ENCODE assay signal across 28 mouse cellular contexts in genomic region chr4:43980236-43980635, GRCm38 (mm10). TPM values are rescaled to one million over a fixed set of nuclear protein-coding genes. Genes with fewer than 3 reads are reported as not detected.
DNase-seq lines count a peak whose midpoint lies in the region; ATAC-seq lines count a peak whose summit lies in the region.
"Had no signal": no experiment of that assay in that cellular context is flagged by ENCODE, and none has a peak within 500 bp of the region (broad histone marks: within the 10 kb centered on the region; RNA-seq: fewer than 3 reads in every experiment).

No protein-coding gene starts in this region.

- H3K4me2 ChIP-seq in embryonic facial prominence, embryonic 13.5 days = no peak overlapping the region
- H3K4me2 ChIP-seq in liver, embryonic 11.5 days = no peak overlapping the region
- no peak overlapping the region for H3K4me2 ChIP-seq in limb, embryonic 15.5 days
- H3K4me2 ChIP-seq: hindbrain, embryonic 15.5 days; liver, embryonic 13.5 days; stomach, embryonic 15.5 days had no signal

- no peaks in the 10 kb centered on the region for H3K27me3 ChIP-seq in embryonic facial prominence, embryonic 13.5 days
- H3K27me3 ChIP-seq in embryonic facial prominence, embryonic 10.5 days (replicated peaks; ENCODE audit: low read depth, poor library complexity, severe bottlenecking) = peaks cover 12% of the 10 kb centered on the region; the same call in 1 of the 2 replicates
- H3K27me3 ChIP-seq in liver, embryonic 11.5 days (replicated peaks; ENCODE audit: control insufficient read depth, insufficient read depth, low read length) = no peaks in the 10 kb centered on the region
- no peaks in the 10 kb centered on the region for H3K27me3 ChIP-seq in limb, embryonic 15.5 days
- H3K27me3 ChIP-seq: CH12.LX; hindbrain, embryonic 15.5 days; liver, embryonic 13.5 days; stomach, embryonic 15.5 days had no signal

- no peaks in the 10 kb centered on the region for H3K36me3 ChIP-seq in embryonic facial prominence, embryonic 13.5 days
- peaks cover 5% of the 10 kb centered on the region; the same call in 1 of the 2 replicates for H3K36me3 ChIP-seq in embryonic facial prominence, embryonic 10.5 days (replicated peaks)
- peaks cover 3% of the 10 kb centered on the region; the same call in 1 of the 2 replicates for H3K36me3 ChIP-seq in liver, embryonic 11.5 days (ENCODE audit: control insufficient read depth, insufficient read depth, low read length)
- peaks cover 8% of the 10 kb centered on the region for H3K36me3 ChIP-seq in limb, embryonic 15.5 days
- H3K36me3 ChIP-seq: hindbrain, embryonic 10.5 days; hindbrain, embryonic 15.5 days; stomach, embryonic 15.5 days had no signal

- H3K9me3 ChIP-seq in embryonic facial prominence, embryonic 13.5 days = no peaks in the 10 kb centered on the region
- H3K9me3 ChIP-seq in embryonic facial prominence, embryonic 10.5 days = no peaks in the 10 kb centered on the region
- H3K9me3 ChIP-seq in liver, embryonic 11.5 days (ENCODE audit: control insufficient read depth, low read length) = no peaks in the 10 kb centered on the region
- H3K9me3 ChIP-seq in limb, embryonic 15.5 days = no peaks in the 10 kb centered on the region
- H3K9me3 ChIP-seq: hindbrain, embryonic 10.5 days; hindbrain, embryonic 15.5 days; liver, embryonic 13.5 days; stomach, embryonic 15.5 days had no signal

- no peak overlapping the region for H3K9ac ChIP-seq in embryonic facial prominence, embryonic 13.5 days
- H3K9ac ChIP-seq in liver, embryonic 11.5 days (ENCODE audit: low read depth, low read length) = no peak overlapping the region
- H3K9ac ChIP-seq in limb, embryonic 15.5 days = no peak overlapping the region
- H3K9ac ChIP-seq: hindbrain, embryonic 15.5 days; liver, embryonic 13.5 days; stomach, embryonic 15.5 days had no signal

- no peak for DNase-seq in embryonic facial prominence, embryonic 10.5 days (ENCODE audit: low spot score)
- peak; percentile 4 for DNase-seq in gastrocnemius, postnatal 10 days
- no peak for DNase-seq in gastrocnemius, postnatal 25 days
- DNase-seq in liver = peak; percentile 1
- DNase-seq in liver, embryonic 11.5 days (ENCODE audit: low spot score) = no peak
- no peak for DNase-seq in neural tube, embryonic 10.5 days (ENCODE audit: extremely low spot score, low spot score)
- DNase-seq: liver, embryonic 13.5 days had no signal

- ATAC-seq in embryonic facial prominence, embryonic 13.5 days (ENCODE audit: insufficient number of reproducible peaks, insufficient read depth, low FRiP score, low TSS enrichment, low read depth) = no peak
- no peak for ATAC-seq in liver, embryonic 11.5 days (replicated peaks; ENCODE audit: low FRiP score)
- no peak for ATAC-seq in limb, embryonic 15.5 days (ENCODE audit: insufficient number of reproducible peaks, low FRiP score, low TSS enrichment, low read depth)
- ATAC-seq: activated CD4-positive, CD25-positive, alpha-beta regulatory T cell, adult 4 months; inflammation-experienced regulatory T-cells, adult 6 months had no signal

- 83% methylated on average over 4 of the region's 4 CpGs for WGBS in embryonic facial prominence, embryonic 13.5 days
- WGBS in embryonic facial prominence, embryonic 10.5 days = 85% methylated on average over 4 of the region's 4 CpGs
- 77% methylated on average over 4 of the region's 4 CpGs for WGBS in liver, embryonic 11.5 days
- 70% methylated on average over 4 of the region's 4 CpGs for WGBS in limb, embryonic 15.5 days

- peak overlapping the region; percentile 57; the same call in 1 of the 2 replicates for H3K27ac ChIP-seq in embryonic facial prominence, embryonic 13.5 days
- H3K27ac ChIP-seq in embryonic facial prominence, embryonic 10.5 days (replicated peaks) = no peak overlapping the region
- no peak overlapping the region for H3K27ac ChIP-seq in liver, embryonic 11.5 days (ENCODE audit: low read depth, low read length)
- peak overlapping the region; percentile 82; the same call in 1 of the 2 replicates for H3K27ac ChIP-seq in limb, embryonic 15.5 days
- H3K27ac ChIP-seq: hindbrain, embryonic 10.5 days; liver, embryonic 13.5 days; stomach, embryonic 15.5 days had no signal

- H3K4me1 ChIP-seq in embryonic facial prominence, embryonic 13.5 days = peaks cover 32% of the 10 kb centered on the region
- peaks cover 31% of the 10 kb centered on the region for H3K4me1 ChIP-seq in embryonic facial prominence, embryonic 10.5 days
- peaks cover 12% of the 10 kb centered on the region for H3K4me1 ChIP-seq in liver, embryonic 11.5 days (replicated peaks; ENCODE audit: control insufficient read depth, insufficient read depth, low read length)
- peaks cover 32% of the 10 kb centered on the region for H3K4me1 ChIP-seq in limb, embryonic 15.5 days

- H3K4me3 ChIP-seq in embryonic facial prominence, embryonic 13.5 days = no peak overlapping the region
- H3K4me3 ChIP-seq in embryonic facial prominence, embryonic 10.5 days = no peak overlapping the region
- H3K4me3 ChIP-seq in liver, embryonic 11.5 days (ENCODE audit: low read depth, low read length) = no peak overlapping the region
- H3K4me3 ChIP-seq in limb, embryonic 15.5 days = no peak overlapping the region
- H3K4me3 ChIP-seq: hindbrain, embryonic 10.5 days; hindbrain, embryonic 15.5 days; liver, embryonic 13.5 days; stomach, embryonic 15.5 days had no signal

RNA-seq across cellular contexts. Expression of gene Ccin, which starts 3.0 kb away (rescaled TPM):
- not detected in 2 replicates for polyA plus RNA-seq in embryonic facial prominence, embryonic 13.5 days (2015; fragmentation: Nextera tagmentation; extraction: Ambion mirVana)
- polyA plus RNA-seq in embryonic facial prominence, embryonic 10.5 days (2016; fragmentation: Nextera tagmentation; extraction: Ambion mirVana) = not detected in 2 replicates
- total RNA-seq in gastrocnemius, postnatal 10 days (2021) = under 1 TPM in 1 of 2 experiments, not detected in 1; 0.14 TPM
- total RNA-seq in gastrocnemius, postnatal 25 days (2021) = not detected
- polyA plus RNA-seq in liver, embryonic 11.5 days (2014; fragmentation: Nextera tagmentation; extraction: Ambion mirVana) = not detected in 2 replicates
- not detected in 2 replicates for polyA plus RNA-seq in limb, embryonic 15.5 days (2015; fragmentation: Nextera tagmentation; extraction: Ambion mirVana)
- total RNA-seq: adrenal gland, adult 2 months; adrenal gland, postnatal 36 days; CH12.LX; common myeloid progenitor, adult 5-6 weeks; gastrocnemius, adult 8-10 months; heart, adult 18-20 months; heart, postnatal 14 days; layer of hippocampus, adult 8-10 months; layer of hippocampus, postnatal 25 days; monocyte, adult 5-6 weeks had no signal
- polyA plus RNA-seq: adrenal gland, adult 2 months; heart, embryonic 14.5 days; hindbrain, embryonic 10.5 days; hindbrain, embryonic 15.5 days; inflammation-experienced regulatory T-cells, adult 6 months; kidney, postnatal 0 days; liver, embryonic 13.5 days; midbrain, embryonic 14.5 days; neural tube, embryonic 11.5 days; stomach, embryonic 15.5 days had no signal

RNA-seq across cellular contexts. Expression of gene Glipr2, which starts 23.0 kb away (rescaled TPM):
- polyA plus RNA-seq in embryonic facial prominence, embryonic 13.5 days (2015; fragmentation: Nextera tagmentation; extraction: Ambion mirVana) = 63.0 and 71.6 TPM in 2 replicates
- 55.8 and 75.8 TPM in 2 replicates for polyA plus RNA-seq in embryonic facial prominence, embryonic 10.5 days (2016; fragmentation: Nextera tagmentation; extraction: Ambion mirVana)
- 10 to 100 TPM; 13.1 to 18.0 TPM for total RNA-seq in gastrocnemius, postnatal 10 days (2021)
- total RNA-seq in gastrocnemius, postnatal 25 days (2021) = 1 to 10 TPM; 2.8 to 4.9 TPM
- polyA plus RNA-seq in liver, embryonic 11.5 days (2014; fragmentation: Nextera tagmentation; extraction: Ambion mirVana) = 71.4 and 81.6 TPM in 2 replicates
- 85.6 and 108 TPM in 2 replicates for polyA plus RNA-seq in limb, embryonic 15.5 days (2015; fragmentation: Nextera tagmentation; extraction: Ambion mirVana)

RNA-seq across cellular contexts. Expression of gene Clta, which starts 24.0 kb away (rescaled TPM):
- 252 and 284 TPM in 2 replicates for polyA plus RNA-seq in embryonic facial prominence, embryonic 13.5 days (2015; fragmentation: Nextera tagmentation; extraction: Ambion mirVana)
- 212 and 222 TPM in 2 replicates for polyA plus RNA-seq in embryonic facial prominence, embryonic 10.5 days (2016; fragmentation: Nextera tagmentation; extraction: Ambion mirVana)
- 100 to 1,000 TPM in 1 of 2 experiments, 10 to 100 TPM in 1; 94.7 to 106 TPM for total RNA-seq in gastrocnemius, postnatal 10 days (2021)
- 10 to 100 TPM; 51.4 to 61.9 TPM for total RNA-seq in gastrocnemius, postnatal 25 days (2021)
- 215 and 216 TPM in 2 replicates for polyA plus RNA-seq in liver, embryonic 11.5 days (2014; fragmentation: Nextera tagmentation; extraction: Ambion mirVana)
- polyA plus RNA-seq in limb, embryonic 15.5 days (2015; fragmentation: Nextera tagmentation; extraction: Ambion mirVana) = 236 and 246 TPM in 2 replicates

Comparison
In these comparisons a context has a peak if more than half of its experiments do, and no peak if none do; other contexts are left out.
1. H3K27ac ChIP-seq: peak in embryonic facial prominence, embryonic 13.5 days (single experiment) and limb, embryonic 15.5 days (single experiment); none in embryonic facial prominence, embryonic 10.5 days (single experiment) and liver, embryonic 11.5 days (single experiment).
2. DNase-seq: peak in gastrocnemius, postnatal 10 days (single experiment) and liver (single experiment); none in embryonic facial prominence, embryonic 10.5 days (single experiment), gastrocnemius, postnatal 25 days (single experiment), liver, embryonic 11.5 days (single experiment) and neural tube, embryonic 10.5 days (single experiment).